Mouse (Mus musculus): Measurements from ENCODE around the gene Cmtm5.

Cmtm5 gene

GRCm38 (mm10) chr14:54935904-54936830 is at the start of gene Cmtm5:
Gene Cmtm5, plus strand, starts transcription at chr14:54936261.
- DNase-seq (ENCODE audit: low read depth), result no peak

GRCm38 (mm10) chr14:54892200-54892599 is 43.9 kb upstream of the Cmtm5 start, which contains the start of gene Pabpn1:
Gene Pabpn1, plus strand, starts transcription at chr14:54892500.
- no peak for DNase-seq (ENCODE audit: low read depth)

- peak; percentile 98 for DNase-seq (ENCODE audit: low read depth)
Measured at GRCm38 (mm10) chr14:54893651-54894181, 42.3 kb upstream of the Cmtm5 start.

- no peak for DNase-seq (ENCODE audit: low read depth)
Measured at GRCm38 (mm10) chr14:54894296-54895151, 41.5 kb upstream of the Cmtm5 start.

- no peak for DNase-seq (ENCODE audit: low read depth)
Measured at GRCm38 (mm10) chr14:54897445-54897844, 38.6 kb upstream of the Cmtm5 start.

- no peak for DNase-seq (ENCODE audit: low read depth)
Measured at GRCm38 (mm10) chr14:54900383-54900782, 35.7 kb upstream of the Cmtm5 start.

GRCm38 (mm10) chr14:54903641-54904040 is 32.4 kb upstream of the Cmtm5 start:
- DNase-seq (ENCODE audit: low read depth), result no peak

- no peak for DNase-seq (ENCODE audit: low read depth)
Measured at GRCm38 (mm10) chr14:54908682-54909081, 27.4 kb upstream of the Cmtm5 start.

GRCm38 (mm10) chr14:54912109-54912850 is 23.8 kb upstream of the Cmtm5 start:
- no peak for DNase-seq (ENCODE audit: low read depth)

GRCm38 (mm10) chr14:54912886-54913285 is 23.2 kb upstream of the Cmtm5 start, which contains the start of gene Slc22a17:
Gene Slc22a17, minus strand, starts transcription at chr14:54913132.
- DNase-seq (ENCODE audit: low read depth), result no peak

- DNase-seq (ENCODE audit: low read depth), result no peak
Measured at GRCm38 (mm10) chr14:54913343-54913742, 22.7 kb upstream of the Cmtm5 start.

GRCm38 (mm10) chr14:54920076-54920685 is 15.9 kb upstream of the Cmtm5 start:
- DNase-seq (ENCODE audit: low read depth), result no peak

- no peak for DNase-seq (ENCODE audit: low read depth)
Measured at GRCm38 (mm10) chr14:54924641-54925348, 11.3 kb upstream of the Cmtm5 start.

GRCm38 (mm10) chr14:54925349-54926342 is 10.4 kb upstream of the Cmtm5 start, which contains the start of gene Efs:
Gene Efs, minus strand, starts transcription at chr14:54926126.
- DNase-seq (ENCODE audit: low read depth), result no peak

GRCm38 (mm10) chr14:54926401-54927158 is 9.5 kb upstream of the Cmtm5 start:
- no peak for DNase-seq (ENCODE audit: low read depth)

GRCm38 (mm10) chr14:54927296-54927695 is 8.8 kb upstream of the Cmtm5 start:
- DNase-seq (ENCODE audit: low read depth), result no peak

- no peak for DNase-seq (ENCODE audit: low read depth)
Measured at GRCm38 (mm10) chr14:54929801-54930200, 6.3 kb upstream of the Cmtm5 start.

- DNase-seq (ENCODE audit: low read depth), result no peak
Measured at GRCm38 (mm10) chr14:54930431-54930830, 5.6 kb upstream of the Cmtm5 start.
